Mouse (Mus musculus) heart, embryonic 12.5 days (tissue): ENCODE data around the gene Ear14. TPM values are rescaled to one million over a fixed set of nuclear protein-coding genes. Genes with fewer than 3 reads are reported as not detected.
"Not testable (repeated sequence)": the region's sequence is repeated elsewhere in the genome, so short reads cannot be mapped to it uniquely, and the experiment has no call there.

Experiments
- ATAC-seq: fragments of 200-750 bp; cut with Nextera tagmentation; 2 replicates; pipeline ENCODE4 v1.8.0; 2017; ENCODE audit warnings: moderate TSS enrichment, moderate library complexity; ENCODE audit not compliant: insufficient number of reproducible peaks, low FRiP score
- H3K27ac ChIP-seq: fragments of 300-500 bp; sonication (generic); 2 replicates; pipeline ENCODE4 v1.5.1; 2016; ENCODE audit warnings: mild to moderate bottlenecking, moderate library complexity; ENCODE audit not compliant: poor library complexity, severe bottlenecking
- H3K27me3 ChIP-seq: fragments of 300-500 bp; sonication (generic); replicated peaks from 2 replicates; pipeline ENCODE4 v1.6.1; 2016; ENCODE audit warnings: mild to moderate bottlenecking, moderate library complexity
- H3K36me3 ChIP-seq: fragments of 300-500 bp; sonication (generic); 2 replicates; pipeline ENCODE4 v1.6.1; 2016; ENCODE audit warnings: mild to moderate bottlenecking, moderate library complexity
- H3K4me1 ChIP-seq: fragments of 300-500 bp; sonication (generic); replicated peaks from 2 replicates; pipeline ENCODE4 v1.6.1; 2016; ENCODE audit warnings: mild to moderate bottlenecking
- H3K4me2 ChIP-seq: fragments of 300-500 bp; sonication (generic); 2 replicates; pipeline ENCODE4 v1.6.1; 2016; ENCODE audit warnings: mild to moderate bottlenecking, moderate library complexity
- H3K4me3 ChIP-seq: fragments of 300-500 bp; sonication (generic); 2 replicates; pipeline ENCODE4 v1.5.1; 2016; ENCODE audit warnings: mild to moderate bottlenecking
- H3K9ac ChIP-seq: fragments of 300-500 bp; sonication (generic); 2 replicates; pipeline ENCODE4 v1.6.1; 2016; ENCODE audit warnings: mild to moderate bottlenecking, moderate library complexity
- H3K9me3 ChIP-seq: fragments of 300-500 bp; sonication (generic); replicated peaks from 2 replicates; pipeline ENCODE4 v1.6.1; 2016; ENCODE audit warnings: mild to moderate bottlenecking, moderate library complexity
- WGBS: fragments of 180-500 bp; shearing (Covaris S2); methylation state at CpG from one replicate; pipeline ENCODE4 v1.1.7; 2016; 5-methylcytosine and 5-hydroxymethylcytosine counted together
- polyA plus RNA-seq: library from polyadenylated mRNA; unstranded; fragments of >200 nt; fragmentation: Nextera tagmentation; extraction: Ambion mirVana; gene quantifications from 2 replicates; pipeline ENCODE4 v1.2.1, GENCODE M21; 2016

Gene Ear14
- polyA plus RNA-seq, 1 experiment from 2014 or later: not detected

- not testable (repeated sequence) for H3K27me3 ChIP-seq, H3K27ac ChIP-seq, H3K4me1 ChIP-seq, H3K9me3 ChIP-seq, H3K9ac ChIP-seq, ATAC-seq, H3K4me3 ChIP-seq, H3K4me2 ChIP-seq, H3K36me3 ChIP-seq
- WGBS: 65% methylated on average over 2 of the region's 2 CpGs
Measured at GRCm38 (mm10) chr14:51181051-51181450, 22.1 kb upstream of the Ear14 start.

GRCm38 (mm10) chr14:51195681-51196080, 7.5 kb upstream of the Ear14 start:
- no peaks in the 10 kb centered on the region for H3K36me3 ChIP-seq
- no peaks in the 10 kb centered on the region for H3K9me3 ChIP-seq
- no peaks in the 10 kb centered on the region for H3K27me3 ChIP-seq
- no peak overlapping the region for H3K4me3 ChIP-seq
- no peak overlapping the region for H3K9ac ChIP-seq
- no peak overlapping the region for H3K4me2 ChIP-seq
- no peak overlapping the region for H3K27ac ChIP-seq
- ATAC-seq: no peak
- no peaks in the 10 kb centered on the region for H3K4me1 ChIP-seq
- 82% methylated on average over 4 of the region's 4 CpGs for WGBS

GRCm38 (mm10) chr14:51199098-51200023, 3.8 kb upstream of the Ear14 start, which contains the start of gene Ang2:
Gene Ang2, minus strand, starts transcription at chr14:51199148.
- H3K27me3 ChIP-seq: no peaks in the 10 kb centered on the region
- no peak within 1 kb of the TSS for H3K9ac ChIP-seq
- no peak within 1 kb of the TSS for H3K27ac ChIP-seq
- 72% methylated on average over 5 of the region's 5 CpGs for WGBS
- H3K4me3 ChIP-seq: no peak within 1 kb of the TSS
- H3K9me3 ChIP-seq: no peaks in the 10 kb centered on the region
- no peaks in the 10 kb centered on the region for H3K36me3 ChIP-seq
- ATAC-seq: no peak
- no peak within 1 kb of the TSS for H3K4me2 ChIP-seq
- no peaks in the 10 kb centered on the region for H3K4me1 ChIP-seq

- H3K4me3 ChIP-seq: no peak overlapping the region
- H3K4me1 ChIP-seq: no peaks in the 10 kb centered on the region
- no peak overlapping the region for H3K9ac ChIP-seq
- 88% methylated on average over 2 of the region's 2 CpGs for WGBS
- no peaks in the 10 kb centered on the region for H3K9me3 ChIP-seq
- H3K27me3 ChIP-seq: no peaks in the 10 kb centered on the region
- no peak overlapping the region for H3K27ac ChIP-seq
- H3K4me2 ChIP-seq: no peak overlapping the region
- no peak for ATAC-seq
- H3K36me3 ChIP-seq: no peaks in the 10 kb centered on the region
Measured at GRCm38 (mm10) chr14:51200054-51200453, 3.1 kb upstream of the Ear14 start.

- Histone ChIP-seq H3K27ac (no peak overlapping the region), H3K4me2 (no peak overlapping the region), H3K27me3 (no peaks in the 10 kb centered on the region), H3K4me1 (no peaks in the 10 kb centered on the region), H3K4me3 (no peak overlapping the region), H3K9me3 (no peaks in the 10 kb centered on the region), H3K9ac (no peak overlapping the region), H3K36me3 (no peaks in the 10 kb centered on the region)
- WGBS: 87% methylated on average over 2 of the region's 2 CpGs
- ATAC-seq: no peak
Measured at GRCm38 (mm10) chr14:51200466-51200865, 2.7 kb upstream of the Ear14 start.

- H3K4me1 ChIP-seq, H3K9me3 ChIP-seq, H3K9ac ChIP-seq, H3K27ac ChIP-seq, H3K4me3 ChIP-seq, H3K27me3 ChIP-seq, H3K36me3 ChIP-seq, H3K4me2 ChIP-seq, ATAC-seq: not testable (repeated sequence)
- WGBS: 78% methylated on average over 3 of the region's 3 CpGs
Measured at GRCm38 (mm10) chr14:51220075-51220474, 16.9 kb downstream of the Ear14 start.

GRCm38 (mm10) chr14:51229657-51230056, 26.5 kb downstream of the Ear14 start:
- ATAC-seq: not testable (repeated sequence)
- WGBS: 44% methylated on average over 4 of the region's 4 CpGs

GRCm38 (mm10) chr14:51237488-51237887, 34.3 kb downstream of the Ear14 start:
- WGBS: 69% methylated on average over 1 of the region's 1 CpGs
- not testable (repeated sequence) for H3K27ac ChIP-seq, H3K27me3 ChIP-seq, H3K36me3 ChIP-seq, H3K4me1 ChIP-seq, H3K9ac ChIP-seq, H3K9me3 ChIP-seq, ATAC-seq, H3K4me3 ChIP-seq, H3K4me2 ChIP-seq

More at GRCm38 (mm10) chr14:51229657-51230056, 26.5 kb downstream of the Ear14 start:
- not testable (repeated sequence) for H3K27me3 ChIP-seq, H3K9me3 ChIP-seq, H3K27ac ChIP-seq, H3K4me1 ChIP-seq, H3K36me3 ChIP-seq, H3K4me2 ChIP-seq, H3K4me3 ChIP-seq, H3K9ac ChIP-seq

GRCm38 (mm10) chr14:51240899-51241298, 37.7 kb downstream of the Ear14 start:
- no peak overlapping the region for H3K4me3 ChIP-seq
- 0 out of 2 replicates have a peak, but pooled peaks cover 2% of the 10 kb centered on the region for H3K4me1 ChIP-seq
- H3K36me3 ChIP-seq: no peaks in the 10 kb centered on the region
- no peaks in the 10 kb centered on the region for H3K27me3 ChIP-seq
- no peak overlapping the region for H3K27ac ChIP-seq
- no peak overlapping the region for H3K4me2 ChIP-seq
- no peaks in the 10 kb centered on the region for H3K9me3 ChIP-seq
- no peak for ATAC-seq
- no peak overlapping the region for H3K9ac ChIP-seq

- H3K9me3 ChIP-seq: no peaks in the 10 kb centered on the region
- H3K4me3 ChIP-seq: no peak overlapping the region
- no peaks in the 10 kb centered on the region for H3K4me1 ChIP-seq
- H3K27me3 ChIP-seq: no peaks in the 10 kb centered on the region
- no peak overlapping the region for H3K4me2 ChIP-seq
- no peaks in the 10 kb centered on the region for H3K36me3 ChIP-seq
- no peak overlapping the region for H3K9ac ChIP-seq
- no peak for ATAC-seq
- H3K27ac ChIP-seq: no peak overlapping the region
- 84% methylated on average over 1 of the region's 1 CpGs for WGBS
Measured at GRCm38 (mm10) chr14:51247736-51248135, 44.5 kb downstream of the Ear14 start.

- H3K27me3 ChIP-seq: no peaks in the 10 kb centered on the region
- ATAC-seq: no peak
- no peaks in the 10 kb centered on the region for H3K36me3 ChIP-seq
- no peaks in the 10 kb centered on the region for H3K9me3 ChIP-seq
- H3K4me3 ChIP-seq: no peak overlapping the region
- no peak overlapping the region for H3K27ac ChIP-seq
- no peak overlapping the region for H3K9ac ChIP-seq
- 68% methylated on average over 3 of the region's 3 CpGs for WGBS
- no peak overlapping the region for H3K4me2 ChIP-seq
- H3K4me1 ChIP-seq: no peaks in the 10 kb centered on the region
Measured at GRCm38 (mm10) chr14:51250348-51250747, 47.2 kb downstream of the Ear14 start.

- not testable (repeated sequence) for H3K9ac ChIP-seq, H3K4me1 ChIP-seq, H3K36me3 ChIP-seq, ATAC-seq, H3K4me3 ChIP-seq, H3K4me2 ChIP-seq, H3K9me3 ChIP-seq, H3K27ac ChIP-seq, H3K27me3 ChIP-seq
Measured at GRCm38 (mm10) chr14:51252206-51252605, 49.0 kb downstream of the Ear14 start.
